Mouse (Mus musculus): ENCODE data around the gene Pdxp. TPM values are rescaled to one million over a fixed set of nuclear protein-coding genes. Genes with fewer than 3 reads are reported as not detected.
A peak's percentile ranks its signal among the peaks of the same experiment; 100 is the strongest.

The Pdxp gene
- polyA plus RNA-seq, 1 experiment from 2014 or later = 17.9 TPM

DNA sequence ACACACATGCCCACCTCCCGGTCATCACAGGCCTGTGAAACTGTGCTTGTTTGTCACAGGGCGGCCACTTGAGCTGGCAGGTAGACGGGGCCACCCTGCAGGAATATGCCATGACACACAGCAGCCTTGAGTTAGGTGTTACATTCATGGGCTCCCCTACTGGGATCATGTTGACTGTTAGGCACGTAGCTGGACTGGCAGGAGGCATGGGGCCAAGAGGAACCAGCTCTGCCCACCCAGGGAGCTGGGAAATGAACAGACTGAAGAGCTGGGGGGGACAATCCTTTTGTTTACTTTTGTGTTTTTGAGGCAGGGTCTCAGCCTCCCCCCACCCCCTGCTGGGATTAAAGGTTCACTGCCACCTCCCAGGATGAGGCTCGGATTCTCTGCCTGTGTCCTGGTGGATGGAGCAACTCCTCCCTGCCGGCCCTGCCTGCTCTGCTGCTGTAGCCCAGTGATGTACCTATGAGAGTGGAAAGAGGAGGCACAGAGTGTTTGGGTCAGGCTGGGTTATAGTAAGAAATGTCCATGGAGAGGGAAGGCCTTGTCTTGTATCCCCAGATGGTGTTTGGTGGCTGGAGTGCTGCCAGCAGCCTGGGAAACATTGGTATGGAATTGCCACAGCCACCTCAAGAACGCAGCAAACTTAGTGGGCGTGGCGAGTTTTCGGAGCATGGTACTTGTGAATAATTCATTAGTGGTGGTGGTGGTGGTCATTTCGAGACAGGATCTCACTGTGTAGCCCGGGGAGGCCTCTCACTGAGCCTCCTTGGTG lies 2.5 kb downstream of the Pdxp start:
- Histone ChIP-seq H3K9me3 (ENCODE audit: control insufficient read depth, low read depth, low read length) (no peaks in the 10 kb centered on the region), H3K4me2 (replicated peaks; ENCODE audit: low read depth, low read length) (peak overlapping the region; percentile 97), H3K4me1 (ENCODE audit: control insufficient read depth, insufficient read depth, low read length) (peaks cover 19% of the 10 kb centered on the region), H3K27ac (ENCODE audit: low read length) (no peak overlapping the region), H3K9ac (replicated peaks; ENCODE audit: low read depth, low read length) (no peak overlapping the region; the same call in 1 of the 2 replicates), H3K4me3 (ENCODE audit: low read depth, low read length) (peak overlapping the region; percentile 15; the same call in 1 of the 2 replicates), H3K36me3 (ENCODE audit: control insufficient read depth, insufficient read depth, low read length) (peaks cover 18% of the 10 kb centered on the region), H3K27me3 (ENCODE audit: control insufficient read depth, insufficient read depth, low read length) (no peaks in the 10 kb centered on the region)
- no peak for ATAC-seq (ENCODE audit: insufficient number of reproducible peaks, insufficient read depth, low FRiP score, low read depth)
- WGBS = 67% methylated on average over 12 of the region's 12 CpGs

DNA sequence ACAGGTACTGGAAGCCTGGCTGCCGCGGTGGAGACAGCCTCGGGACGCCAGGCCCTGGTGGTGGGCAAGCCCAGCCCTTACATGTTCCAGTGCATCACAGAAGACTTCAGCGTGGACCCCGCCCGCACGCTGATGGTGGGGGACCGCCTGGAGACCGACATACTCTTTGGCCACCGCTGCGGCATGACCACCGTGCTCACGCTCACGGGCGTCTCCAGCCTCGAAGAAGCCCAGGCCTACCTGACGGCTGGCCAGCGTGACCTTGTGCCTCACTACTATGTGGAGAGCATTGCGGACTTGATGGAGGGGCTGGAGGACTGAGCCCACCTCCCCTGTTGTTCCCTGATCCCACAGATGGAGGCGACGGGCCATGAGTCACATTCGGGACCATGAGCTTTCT lies 4.4 kb downstream of the Pdxp start:
- Histone ChIP-seq H3K4me3 (ENCODE audit: low read depth, low read length) (no peak overlapping the region), H3K9me3 (ENCODE audit: control insufficient read depth, low read depth, low read length) (no peaks in the 10 kb centered on the region), H3K4me2 (replicated peaks; ENCODE audit: low read depth, low read length) (no peak overlapping the region), H3K4me1 (ENCODE audit: control insufficient read depth, insufficient read depth, low read length) (peaks cover 19% of the 10 kb centered on the region), H3K36me3 (ENCODE audit: control insufficient read depth, insufficient read depth, low read length) (peaks cover 13% of the 10 kb centered on the region), H3K27me3 (ENCODE audit: control insufficient read depth, insufficient read depth, low read length) (no peaks in the 10 kb centered on the region), H3K9ac (replicated peaks; ENCODE audit: low read depth, low read length) (no peak overlapping the region), H3K27ac (ENCODE audit: low read length) (no peak overlapping the region)
- ATAC-seq (ENCODE audit: insufficient number of reproducible peaks, insufficient read depth, low FRiP score, low read depth) = no peak
- 86% methylated on average over 23 of the region's 23 CpGs for WGBS

DNA sequence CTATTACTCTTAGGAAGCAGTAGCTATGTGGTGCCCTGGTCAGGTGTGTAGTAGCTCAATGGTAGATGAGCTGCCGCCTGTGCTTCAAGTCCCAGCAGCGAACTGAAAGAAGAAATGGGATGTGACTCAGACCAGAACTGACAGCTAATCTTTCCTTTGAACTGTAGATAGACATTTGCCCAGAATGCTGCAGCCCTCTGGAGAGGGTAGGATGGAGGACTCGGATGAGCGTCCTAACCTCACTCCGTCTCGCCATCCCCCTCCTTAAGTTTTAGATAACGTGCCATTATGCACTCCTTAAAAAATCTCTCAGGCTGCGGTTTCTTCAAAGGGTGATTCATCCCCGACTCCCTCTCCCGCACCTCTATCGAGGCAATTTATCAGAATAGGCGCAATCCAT lies 6.2 kb downstream of the Pdxp start:
- Histone ChIP-seq H3K9me3 (ENCODE audit: control insufficient read depth, low read depth, low read length) (no peaks in the 10 kb centered on the region), H3K27ac (ENCODE audit: low read length) (no peak overlapping the region), H3K27me3 (ENCODE audit: control insufficient read depth, insufficient read depth, low read length) (no peaks in the 10 kb centered on the region), H3K4me3 (ENCODE audit: low read depth, low read length) (no peak overlapping the region), H3K4me1 (ENCODE audit: control insufficient read depth, insufficient read depth, low read length) (peaks cover 15% of the 10 kb centered on the region), H3K9ac (replicated peaks; ENCODE audit: low read depth, low read length) (no peak overlapping the region), H3K4me2 (replicated peaks; ENCODE audit: low read depth, low read length) (no peak overlapping the region), H3K36me3 (ENCODE audit: control insufficient read depth, insufficient read depth, low read length) (peaks cover 13% of the 10 kb centered on the region)
- 56% methylated on average over 12 of the region's 12 CpGs for WGBS
- no peak for ATAC-seq (ENCODE audit: insufficient number of reproducible peaks, insufficient read depth, low FRiP score, low read depth)

DNA sequence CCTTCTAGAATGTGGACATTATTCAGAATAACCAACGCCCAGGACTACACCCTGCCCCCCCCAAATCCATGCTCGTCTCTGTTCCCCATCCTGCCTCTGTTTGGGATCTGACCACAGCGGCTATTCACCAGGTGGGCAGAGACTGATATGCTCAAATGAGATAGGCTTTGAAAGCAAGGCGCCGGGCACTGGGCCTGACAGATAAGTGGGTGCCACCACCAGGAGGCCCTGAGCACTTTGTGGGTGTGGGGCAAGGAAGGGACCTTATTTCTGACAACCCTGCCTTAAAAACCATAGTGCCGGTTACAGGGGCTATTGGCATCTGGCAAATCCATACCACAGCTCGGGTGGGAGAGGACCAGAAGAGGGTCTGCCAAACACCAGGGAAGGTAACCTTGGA lies 9.0 kb downstream of the Pdxp start:
- Histone ChIP-seq H3K9ac (replicated peaks; ENCODE audit: low read depth, low read length) (no peak overlapping the region), H3K4me2 (replicated peaks; ENCODE audit: low read depth, low read length) (no peak overlapping the region), H3K9me3 (ENCODE audit: control insufficient read depth, low read depth, low read length) (no peaks in the 10 kb centered on the region), H3K27me3 (ENCODE audit: control insufficient read depth, insufficient read depth, low read length) (no peaks in the 10 kb centered on the region), H3K36me3 (ENCODE audit: control insufficient read depth, insufficient read depth, low read length) (peaks cover 13% of the 10 kb centered on the region), H3K4me3 (ENCODE audit: low read depth, low read length) (no peak overlapping the region), H3K4me1 (ENCODE audit: control insufficient read depth, insufficient read depth, low read length) (peaks cover 14% of the 10 kb centered on the region), H3K27ac (ENCODE audit: low read length) (no peak overlapping the region)
- 82% methylated on average over 7 of the region's 7 CpGs for WGBS
- ATAC-seq (ENCODE audit: insufficient number of reproducible peaks, insufficient read depth, low FRiP score, low read depth) = no peak

DNA sequence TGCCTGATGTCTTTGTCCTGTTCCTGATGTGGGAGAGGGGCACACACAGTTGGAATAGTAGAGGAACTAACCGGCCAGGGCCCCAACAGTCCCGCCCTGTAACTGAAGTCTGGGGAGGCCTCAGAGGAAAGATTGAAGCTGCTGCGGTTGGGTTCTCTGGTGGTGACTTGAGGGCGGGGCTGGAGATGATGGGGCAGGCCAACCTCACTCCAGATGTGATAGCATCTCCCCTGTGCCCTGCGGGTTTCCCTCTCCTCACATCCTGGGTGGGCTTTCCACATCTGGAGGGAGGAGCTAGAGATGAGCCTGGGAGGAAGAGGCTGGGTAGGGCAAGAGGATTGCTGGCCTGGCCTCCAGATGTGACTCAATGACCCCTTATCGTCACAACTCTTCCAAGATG lies 9.9 kb downstream of the Pdxp start:
- Histone ChIP-seq H3K4me2 (replicated peaks; ENCODE audit: low read depth, low read length) (no peak overlapping the region), H3K9ac (replicated peaks; ENCODE audit: low read depth, low read length) (no peak overlapping the region), H3K27ac (ENCODE audit: low read length) (no peak overlapping the region), H3K4me3 (ENCODE audit: low read depth, low read length) (no peak overlapping the region), H3K27me3 (ENCODE audit: control insufficient read depth, insufficient read depth, low read length) (no peaks in the 10 kb centered on the region), H3K9me3 (ENCODE audit: control insufficient read depth, low read depth, low read length) (no peaks in the 10 kb centered on the region), H3K4me1 (ENCODE audit: control insufficient read depth, insufficient read depth, low read length) (peaks cover 18% of the 10 kb centered on the region), H3K36me3 (ENCODE audit: control insufficient read depth, insufficient read depth, low read length) (0 out of 2 replicates have a peak, but pooled peaks cover 9% of the 10 kb centered on the region)
- WGBS = 66% methylated on average over 6 of the region's 6 CpGs
- ATAC-seq (ENCODE audit: insufficient number of reproducible peaks, insufficient read depth, low FRiP score, low read depth) = no peak

DNA sequence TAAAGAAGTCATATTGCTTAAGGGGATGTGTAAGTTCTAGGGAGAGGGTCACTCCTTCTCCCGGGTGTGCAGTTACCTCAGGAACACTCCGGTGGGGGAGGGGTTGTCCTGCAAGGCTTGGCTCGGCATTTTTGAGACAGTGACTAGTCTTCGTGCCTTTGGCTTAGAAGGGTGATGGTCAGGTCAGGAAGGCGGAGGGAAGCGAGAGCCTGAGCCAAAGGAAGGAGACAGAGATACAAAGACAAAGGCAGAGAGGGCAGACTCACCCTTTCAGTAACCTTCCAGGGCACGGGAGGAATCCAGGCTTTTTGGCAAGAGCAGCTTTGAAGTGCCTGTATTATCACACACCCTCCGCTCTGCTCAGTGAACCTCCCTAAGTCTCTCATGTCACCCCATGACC lies 11.4 kb downstream of the Pdxp start:
- Histone ChIP-seq H3K4me3 (ENCODE audit: low read depth, low read length) (no peak overlapping the region), H3K27ac (ENCODE audit: low read length) (peak overlapping the region; percentile 98), H3K4me2 (replicated peaks; ENCODE audit: low read depth, low read length) (no peak overlapping the region), H3K36me3 (ENCODE audit: control insufficient read depth, insufficient read depth, low read length) (peaks cover 11% of the 10 kb centered on the region), H3K4me1 (ENCODE audit: control insufficient read depth, insufficient read depth, low read length) (peaks cover 19% of the 10 kb centered on the region), H3K27me3 (ENCODE audit: control insufficient read depth, insufficient read depth, low read length) (no peaks in the 10 kb centered on the region), H3K9me3 (ENCODE audit: control insufficient read depth, low read depth, low read length) (no peaks in the 10 kb centered on the region), H3K9ac (replicated peaks; ENCODE audit: low read depth, low read length) (no peak overlapping the region)
- 33% methylated on average over 8 of the region's 8 CpGs for WGBS
- ATAC-seq (ENCODE audit: insufficient number of reproducible peaks, insufficient read depth, low FRiP score, low read depth) = no peak

DNA sequence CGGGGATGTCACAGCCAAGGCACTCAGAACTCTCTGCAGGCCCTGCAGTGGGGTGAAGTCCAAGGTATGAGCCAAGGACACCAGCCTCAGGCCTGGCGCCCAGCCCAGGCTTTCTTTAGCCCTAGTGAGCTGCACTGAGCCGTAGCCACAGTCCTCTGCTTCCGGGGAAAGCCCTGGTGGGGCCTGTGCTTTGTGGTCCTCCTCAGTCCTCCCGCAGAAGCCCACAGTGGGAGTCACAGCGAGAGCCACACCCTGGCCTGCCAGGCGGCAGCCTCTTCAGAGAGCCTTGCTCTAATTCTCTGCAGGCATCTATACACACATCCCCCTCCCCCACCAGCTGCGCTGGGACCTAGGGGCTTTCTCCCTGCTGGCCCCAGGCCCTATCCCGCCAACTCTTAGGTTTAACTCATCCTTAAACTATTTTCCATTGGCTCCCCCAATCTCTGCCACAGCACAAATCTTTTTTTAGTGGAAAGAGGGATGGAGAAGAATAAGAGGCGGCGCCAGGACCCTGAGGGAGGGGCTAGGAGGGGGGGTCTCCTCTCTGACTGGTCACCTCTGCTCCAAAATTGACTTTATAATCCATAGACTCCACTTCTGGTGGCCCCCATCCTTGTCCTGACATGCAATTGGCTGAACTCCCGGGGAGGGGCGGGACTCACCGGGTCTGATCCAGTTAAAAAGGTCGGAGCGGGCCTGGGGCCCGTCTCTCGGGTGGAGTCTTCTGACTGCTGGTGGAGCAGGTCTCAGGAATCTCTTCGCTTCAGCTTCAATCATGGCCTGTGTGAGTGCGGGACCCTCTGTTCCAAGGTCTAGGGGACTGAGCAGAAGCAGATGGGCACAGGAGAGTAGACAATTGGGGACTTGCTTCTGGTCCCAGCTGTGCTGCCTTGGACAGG lies 12.6 kb downstream of the Pdxp start, which contains the start of gene Lgals1:
TSS of gene Lgals1 (plus strand) at position 705 of the 899 bp plus-strand sequence.
- Histone ChIP-seq H3K4me1 (ENCODE audit: control insufficient read depth, insufficient read depth, low read length) (peaks cover 19% of the 10 kb centered on the region), H3K4me2 (replicated peaks; ENCODE audit: low read depth, low read length) (peak within 1 kb of the TSS; percentile 79), H3K27me3 (ENCODE audit: control insufficient read depth, insufficient read depth, low read length) (no peaks in the 10 kb centered on the region), H3K27ac (ENCODE audit: low read length) (peak within 1 kb of the TSS; percentile 98), H3K9ac (replicated peaks; ENCODE audit: low read depth, low read length) (peak within 1 kb of the TSS; percentile 52), H3K36me3 (ENCODE audit: control insufficient read depth, insufficient read depth, low read length) (peaks cover 13% of the 10 kb centered on the region), H3K4me3 (ENCODE audit: low read depth, low read length) (peak within 1 kb of the TSS; percentile 54), H3K9me3 (ENCODE audit: control insufficient read depth, low read depth, low read length) (no peaks in the 10 kb centered on the region)
- WGBS = 7% methylated on average over 20 of the region's 20 CpGs
- ATAC-seq (ENCODE audit: insufficient number of reproducible peaks, insufficient read depth, low FRiP score, low read depth) = peak; percentile 76

DNA sequence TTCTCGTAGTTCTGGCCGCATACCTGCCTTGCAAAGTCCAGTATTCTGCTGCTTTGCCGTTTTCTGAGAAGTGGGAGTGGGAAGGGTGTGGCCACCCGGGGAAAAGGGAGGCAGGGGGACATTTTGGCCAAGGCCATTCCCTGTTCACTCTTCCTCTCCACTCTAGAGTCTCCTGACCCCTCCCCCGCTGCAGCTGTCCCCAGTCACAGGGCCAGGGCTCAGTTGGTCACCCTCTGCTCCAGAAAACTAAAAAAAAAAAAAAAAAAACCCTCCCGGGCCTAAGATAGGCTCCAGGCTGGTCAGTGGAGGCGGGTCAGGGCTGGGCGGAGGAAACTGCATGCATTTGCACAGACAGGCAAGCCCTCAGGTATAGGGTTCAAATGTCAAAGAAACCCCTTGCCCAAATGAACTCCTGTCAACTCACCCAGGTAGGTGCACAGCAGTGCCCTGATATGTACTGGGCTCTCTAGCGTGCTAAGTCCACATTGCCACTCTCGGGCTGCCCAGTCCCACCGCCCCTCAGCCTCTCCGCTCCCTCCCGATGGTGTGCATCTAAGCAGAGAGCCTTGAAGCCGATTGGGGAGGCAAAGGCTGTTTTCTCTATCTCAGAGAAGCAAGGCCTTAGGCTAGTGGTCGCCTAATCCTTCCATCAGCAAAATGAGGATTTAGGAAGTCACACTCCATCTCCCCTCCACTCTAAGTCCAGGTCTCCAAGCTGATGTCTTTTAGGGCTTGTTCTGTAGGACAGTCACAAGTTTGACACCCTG lies 13.5 kb downstream of the Pdxp start:
- H3K4me3 ChIP-seq (ENCODE audit: low read depth, low read length) = peak overlapping the region; percentile 54
- ATAC-seq (ENCODE audit: insufficient number of reproducible peaks, insufficient read depth, low FRiP score, low read depth) = no peak
- no peaks in the 10 kb centered on the region for H3K27me3 ChIP-seq (ENCODE audit: control insufficient read depth, insufficient read depth, low read length)
- H3K4me1 ChIP-seq (ENCODE audit: control insufficient read depth, insufficient read depth, low read length) = peaks cover 19% of the 10 kb centered on the region
- H3K9ac ChIP-seq (replicated peaks; ENCODE audit: low read depth, low read length) = peak overlapping the region; percentile 52
- H3K27ac ChIP-seq (ENCODE audit: low read length) = peak overlapping the region; percentile 92
- H3K4me2 ChIP-seq (replicated peaks; ENCODE audit: low read depth, low read length) = peak overlapping the region; percentile 79
- peaks cover 13% of the 10 kb centered on the region for H3K36me3 ChIP-seq (ENCODE audit: control insufficient read depth, insufficient read depth, low read length)
- WGBS = 14% methylated on average over 15 of the region's 15 CpGs
- H3K9me3 ChIP-seq (ENCODE audit: control insufficient read depth, low read depth, low read length) = no peaks in the 10 kb centered on the region

Measured in stomach, embryonic 14.5 days (tissue).